Mouse (Mus musculus) C2C12 (cell line): ENCODE measurements around the gene Tnnc1. TPM values are rescaled to one million over a fixed set of nuclear protein-coding genes. Genes with fewer than 3 reads are reported as not detected.

Source experiments
- H3K27me3 ChIP-seq: one replicate; pipeline ENCODE4 v1.6.1; 2011; ENCODE audit not compliant: control insufficient read depth, insufficient read depth, insufficient read length
- H3K36me3 ChIP-seq: one replicate; pipeline ENCODE4 v1.6.1; 2011; ENCODE audit not compliant: control insufficient read depth, insufficient read depth
- H3K4me3 ChIP-seq: one replicate; pipeline ENCODE4 v1.5.1; 2011; ENCODE audit warnings: mild to moderate bottlenecking, control low read depth; ENCODE audit not compliant: poor library complexity, insufficient read depth, severe bottlenecking
- H3K79me2 ChIP-seq: one replicate; pipeline ENCODE4 v1.6.1; 2011; ENCODE audit not compliant: control insufficient read depth, insufficient read depth
- H3K79me3 ChIP-seq: one replicate; pipeline ENCODE4 v1.6.1; 2011; ENCODE audit warnings: low read depth, control low read depth
- H3ac ChIP-seq: one replicate; pipeline ENCODE3; 2011; ENCODE audit warnings: low read depth; ENCODE audit not compliant: control insufficient read depth, insufficient read length
- CEBPB ChIP-seq: IDR thresholded peaks from one replicate; pipeline ENCODE4 v1.6.1; 2011; ENCODE audit warnings: low read depth, mild to moderate bottlenecking, control low read depth, moderate library complexity
- CTCF ChIP-seq: IDR thresholded peaks from one replicate; pipeline ENCODE4 v1.5.1; 2011; ENCODE audit not compliant: control insufficient read depth, insufficient read depth, insufficient read length
- FOSL1 ChIP-seq: IDR thresholded peaks from one replicate; pipeline ENCODE4 v1.8.0; 2011; ENCODE audit warnings: mild to moderate bottlenecking, low read length; ENCODE audit not compliant: poor library complexity, insufficient read depth, severe bottlenecking
- MAX ChIP-seq: IDR thresholded peaks from one replicate; pipeline ENCODE4 v1.6.1; 2011; ENCODE audit warnings: mild to moderate bottlenecking, control low read depth
- MYOD1 ChIP-seq: IDR thresholded peaks from one replicate; pipeline ENCODE4 v1.6.1; 2011; ENCODE audit warnings: low read depth; ENCODE audit not compliant: control insufficient read depth, insufficient read length
- MYOG ChIP-seq: IDR thresholded peaks from one replicate; pipeline ENCODE4 v1.6.1; 2011; ENCODE audit not compliant: control insufficient read depth, insufficient read length; ENCODE audit errors: extremely low read depth
- USF1 ChIP-seq: IDR thresholded peaks from one replicate; pipeline ENCODE4 v1.6.1; 2011; ENCODE audit warnings: low read depth, mild to moderate bottlenecking, control low read depth, moderate library complexity
- long read RNA-seq, 2 experiments: library from polyadenylated mRNA; unstranded; transcript quantifications; one replicate each; pipeline ENCODE4 v2.0.0; 2019 to 2020
- polyA plus RNA-seq: library from polyadenylated mRNA; unstranded; fragments of >200 nt; fragmentation: generic; extraction: Trizol; gene quantifications from one replicate; pipeline ENCODE4 v1.2.1, GENCODE M21; 2012; ENCODE audit warnings: missing spikeins

Gene Tnnc1
- 21.0 TPM for polyA plus RNA-seq
- long read RNA-seq, experiment 1, transcript Tnnc1-202 (6 exons, 721 nt) = major isoform, 322 of 395 reads
- long read RNA-seq, experiment 1, partial matches to known transcripts = 43 of 395 reads
- long read RNA-seq, experiment 1, other reads (novel, unspliced or antisense) = 26 of 395 reads
- long read RNA-seq, experiment 2, partial matches to known transcripts = 0 of 3 reads
- long read RNA-seq, experiment 2, other reads (novel, unspliced or antisense) = 3 of 3 reads

DNA sequence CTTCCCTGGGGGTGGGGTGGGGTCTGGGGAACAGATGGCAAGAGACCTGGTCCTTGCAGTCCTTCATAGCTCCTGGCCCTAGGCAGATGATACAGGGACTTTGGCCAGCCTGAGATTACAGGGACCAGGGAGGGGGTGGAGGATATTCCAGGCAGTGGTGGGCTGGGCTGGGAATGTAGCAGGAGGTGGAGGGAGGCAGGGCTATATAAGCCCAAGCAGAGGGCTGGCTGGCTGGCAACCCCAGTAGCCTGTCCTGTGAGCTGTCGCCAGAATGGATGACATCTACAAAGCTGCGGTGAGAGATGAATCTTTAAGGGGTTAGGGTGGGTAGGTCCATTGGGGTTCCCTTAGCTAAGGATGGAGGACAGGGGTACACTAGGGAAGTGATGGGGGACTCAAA lies at the start of gene Tnnc1:
TSS of gene Tnnc1 (plus strand) at position 229 of the 400 bp plus-strand sequence.
- Histone ChIP-seq H3K36me3 (peaks cover 20% of the 10 kb centered on the region), H3K4me3 (peak within 1 kb of the TSS; percentile 88)

DNA sequence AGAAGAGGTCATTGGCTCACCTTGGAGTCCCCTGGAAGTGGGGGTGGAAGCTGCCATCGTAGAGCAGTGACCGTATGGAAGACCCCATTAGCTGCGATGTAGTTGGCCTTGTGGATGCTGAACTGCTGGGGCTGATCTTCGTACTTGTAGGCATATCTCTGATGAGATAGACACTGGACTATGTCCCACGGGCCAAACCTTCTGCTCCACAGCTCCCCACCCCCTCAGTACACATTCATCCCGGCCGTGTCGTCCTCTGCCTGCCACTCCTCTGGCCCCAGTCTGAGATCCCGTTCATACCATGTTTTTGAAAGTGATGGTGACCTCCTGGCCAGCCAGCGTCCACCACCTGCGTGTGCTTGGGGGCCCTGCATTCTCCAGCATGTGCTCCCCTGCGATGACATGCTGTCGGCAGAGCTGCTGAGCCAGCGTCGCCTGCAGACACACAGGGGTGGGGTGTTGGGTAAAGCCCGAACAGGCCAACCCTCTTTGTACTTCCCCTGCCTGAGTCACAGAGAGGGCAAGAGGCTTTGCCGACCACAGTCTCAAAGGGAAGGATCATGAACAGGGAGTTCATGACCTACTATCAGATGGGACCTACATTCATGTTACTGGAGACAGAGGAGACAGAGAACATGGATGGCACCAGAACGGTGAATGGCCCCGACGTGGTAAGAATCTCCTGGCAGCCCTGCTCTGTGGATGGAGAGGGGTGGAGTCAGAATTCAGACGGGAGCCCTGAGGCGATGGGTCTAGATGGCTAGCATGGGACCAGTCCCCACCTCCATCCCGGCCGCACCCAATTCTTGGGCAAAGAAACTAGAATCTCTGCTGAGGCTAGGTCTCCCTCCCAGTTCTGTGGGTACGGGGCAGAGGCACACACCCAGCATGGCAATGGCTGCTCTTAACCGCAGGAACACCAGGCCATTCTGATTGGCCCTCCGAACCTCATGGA lies 47.6 kb upstream of the Tnnc1 start:
- Histone ChIP-seq H3K4me3 (no peak overlapping the region), H3ac (no peak overlapping the region)
- TF ChIP-seq FOSL1 (no peak), MYOD1 (no peak), MYOG (no peak), CEBPB (no peak), USF1 (no peak), MAX (no peak), CTCF (no peak)

More for the DNA sequence above, at the start of gene Tnnc1:
- Histone ChIP-seq H3K79me3 (peaks cover 37% of the 10 kb centered on the region), H3K27me3 (no peaks in the 10 kb centered on the region), H3ac (no peak within 1 kb of the TSS), H3K79me2 (peaks cover 47% of the 10 kb centered on the region)
- TF ChIP-seq USF1 (no peak), MYOG (no peak), FOSL1 (no peak), CEBPB (no peak), MYOD1 (no peak), MAX (no peak)

DNA sequence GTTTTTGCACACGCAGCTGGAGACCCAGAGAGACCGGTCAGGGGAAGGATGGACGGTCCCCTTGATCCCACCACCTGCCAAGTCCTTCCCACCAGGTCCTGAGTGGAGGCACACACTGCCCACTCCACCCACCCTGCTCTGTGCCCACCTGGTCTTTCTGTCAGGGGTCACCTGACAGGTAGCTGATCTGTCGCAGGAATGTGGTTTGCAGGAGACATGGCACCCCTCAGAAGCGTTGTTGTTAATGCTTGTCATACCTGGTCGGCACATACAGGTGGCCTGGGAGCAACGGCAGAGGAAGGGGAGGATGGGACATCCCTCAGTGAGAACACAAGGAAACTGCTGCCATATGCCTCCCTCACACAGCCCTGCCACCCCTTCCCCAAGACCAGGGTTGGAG lies 46.9 kb upstream of the Tnnc1 start:
- Histone ChIP-seq H3K27me3 (peaks cover 7% of the 10 kb centered on the region), H3K36me3 (no peaks in the 10 kb centered on the region), H3ac (no peak overlapping the region), H3K79me2 (no peaks in the 10 kb centered on the region), H3K79me3 (no peaks in the 10 kb centered on the region), H3K4me3 (no peak overlapping the region)
- TF ChIP-seq CTCF = no peak
- no peak for TF ChIP-seq MYOG
- no peak for TF ChIP-seq USF1
- TF ChIP-seq FOSL1 = no peak
- TF ChIP-seq MYOD1 = no peak
- no peak for TF ChIP-seq CEBPB
- TF ChIP-seq MAX = no peak

More for the DNA sequence above, 47.6 kb upstream of the Tnnc1 start:
- Histone ChIP-seq H3K79me2 (no peaks in the 10 kb centered on the region), H3K36me3 (no peaks in the 10 kb centered on the region), H3K79me3 (no peaks in the 10 kb centered on the region), H3K27me3 (peaks cover 7% of the 10 kb centered on the region)

DNA sequence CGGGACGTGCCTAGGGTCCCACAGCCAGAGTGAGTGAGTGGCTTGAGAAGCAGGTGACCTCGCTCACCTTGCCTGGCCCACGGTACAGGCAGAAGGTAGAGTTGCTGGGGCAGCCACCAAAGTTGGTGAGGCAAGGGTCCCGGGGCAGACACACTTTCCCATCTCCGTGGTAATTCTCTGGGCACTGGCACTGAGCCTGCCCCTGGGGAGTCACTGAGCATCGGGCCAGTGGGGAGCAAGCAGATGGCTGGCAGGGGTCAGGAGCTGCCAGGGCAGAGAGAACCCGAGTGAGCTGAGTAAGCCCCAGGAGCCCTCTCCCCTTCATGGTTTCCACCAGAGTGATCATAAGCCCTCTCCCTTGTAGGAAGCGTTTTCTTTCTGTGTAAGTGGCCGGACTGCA lies 46.5 kb upstream of the Tnnc1 start:
- no peak overlapping the region for H3K4me3 ChIP-seq
- H3ac ChIP-seq = no peak overlapping the region
- H3K27me3 ChIP-seq = peaks cover 7% of the 10 kb centered on the region
- H3K36me3 ChIP-seq = no peaks in the 10 kb centered on the region
- no peaks in the 10 kb centered on the region for H3K79me3 ChIP-seq
- no peaks in the 10 kb centered on the region for H3K79me2 ChIP-seq
- no peak for TF ChIP-seq MYOG
- no peak for TF ChIP-seq MYOD1
- no peak for TF ChIP-seq FOSL1
- TF ChIP-seq USF1 = no peak
- no peak for TF ChIP-seq CEBPB
- TF ChIP-seq MAX = no peak
- TF ChIP-seq CTCF = no peak

DNA sequence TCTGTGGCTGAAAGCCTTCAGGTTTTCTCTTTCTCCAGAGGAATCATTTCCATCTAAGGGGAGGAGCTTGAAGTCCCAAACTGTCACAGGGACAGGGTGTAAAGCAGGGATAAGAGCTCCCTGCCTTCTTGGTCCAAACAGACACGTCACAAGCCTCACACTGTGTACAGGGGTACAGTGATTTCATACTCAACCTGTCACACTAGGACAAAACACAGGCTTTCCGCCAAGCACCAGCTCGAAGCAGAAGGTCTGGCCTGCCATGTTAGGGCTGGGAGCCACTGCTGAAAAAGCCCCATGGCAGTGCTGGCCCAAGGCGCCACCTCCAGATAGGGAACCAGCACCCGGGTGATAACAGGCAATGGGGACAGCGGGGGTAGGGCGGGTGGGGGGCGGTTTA lies 44.0 kb upstream of the Tnnc1 start:
- Histone ChIP-seq H3K79me3 (no peaks in the 10 kb centered on the region), H3K27me3 (no peaks in the 10 kb centered on the region), H3K36me3 (no peaks in the 10 kb centered on the region), H3ac (no peak overlapping the region), H3K4me3 (no peak overlapping the region), H3K79me2 (no peaks in the 10 kb centered on the region)
- no peak for TF ChIP-seq MYOD1
- TF ChIP-seq CTCF = no peak
- TF ChIP-seq FOSL1 = no peak
- TF ChIP-seq CEBPB = no peak
- TF ChIP-seq USF1 = no peak
- TF ChIP-seq MAX = no peak
- TF ChIP-seq MYOG = no peak
